Mouse (Mus musculus) kidney, adult 2 months (tissue): Measurements from ENCODE around the gene Nsdhl.

Experiments used
- CTCF ChIP-seq: fragments of 200-500 bp; conservative IDR thresholded peaks from 2 replicates; pipeline ENCODE4 v1.5.1; 2011; ENCODE audit warnings: low read depth, mild to moderate bottlenecking, control low read depth, low read length, moderate library complexity, mixed read lengths; ENCODE audit not compliant: insufficient read depth, insufficient read length
- POLR2A ChIP-seq: fragments of 200-500 bp; IDR thresholded peaks from one replicate; pipeline ENCODE4 v1.6.1; 2011; ENCODE audit warnings: low read depth, low read length, control low read depth

- TF ChIP-seq CTCF (no peak), POLR2A (no peak)
These were observed 77.2 kb downstream of the Nsdhl start for GRCm38 (mm10) chrX:72995542-72995941.
